Mouse (Mus musculus) hematopoietic stem cell, adult 5-6 weeks (primary cell): ENCODE data around the gene Atp8a1. TPM values are rescaled to one million over a fixed set of nuclear protein-coding genes. Genes with fewer than 3 reads are reported as not detected.

Experiments
- ATAC-seq, 2 experiments: fragments of 125-278 bp in 1 of 2; replicated peaks in 1 of 2; 2 replicates each; pipeline ENCODE4 v1.8.0; 2016 to 2017; ENCODE audit warnings: inconsistent platforms in 2 of 2, mild to moderate bottlenecking in 2 of 2, moderate number of reproducible peaks in 2 of 2, low read depth in 1 of 2, moderate TSS enrichment in 1 of 2; ENCODE audit not compliant: low FRiP score in 2 of 2, poor library complexity in 2 of 2, severe bottlenecking in 2 of 2, insufficient read depth in 1 of 2, low TSS enrichment in 1 of 2
- total RNA-seq: library from RNA; stranded (forward); fragments of 172-1452, 232-1000 nt; gene quantifications from 2 replicates; pipeline ENCODE4 v1.2.3, GENCODE M21; 2017

Atp8a1 gene
- total RNA-seq, 1 experiment from 2014 or later = 68.4 TPM

DNA sequence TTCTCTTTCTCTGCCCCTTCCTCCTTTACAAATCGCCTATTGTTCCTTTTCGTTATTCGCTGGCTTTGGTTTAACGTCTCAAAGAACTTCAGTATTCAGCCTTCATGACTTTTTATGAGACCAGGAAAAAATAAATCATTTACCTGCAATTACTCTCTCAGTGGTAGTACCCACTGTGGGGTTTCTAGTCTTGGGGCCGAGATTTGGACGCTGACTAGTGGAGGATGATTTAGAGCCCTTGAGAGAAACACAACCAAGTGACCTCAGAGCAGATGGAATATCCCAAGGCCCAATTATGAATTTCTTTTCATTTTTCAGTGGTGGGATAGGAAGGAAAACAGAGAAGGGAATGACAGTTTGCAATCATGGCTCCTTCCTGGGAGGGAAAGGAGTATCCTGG lies 114.1 kb downstream of the Atp8a1 start:
- ATAC-seq = no peak

- peak in 1 of 2 experiments; percentile 63; a peak in 1 of 4 replicates for ATAC-seq
Measured at GRCm38 (mm10) chr5:67727755-67728154, 119.5 kb downstream of the Atp8a1 start.

DNA sequence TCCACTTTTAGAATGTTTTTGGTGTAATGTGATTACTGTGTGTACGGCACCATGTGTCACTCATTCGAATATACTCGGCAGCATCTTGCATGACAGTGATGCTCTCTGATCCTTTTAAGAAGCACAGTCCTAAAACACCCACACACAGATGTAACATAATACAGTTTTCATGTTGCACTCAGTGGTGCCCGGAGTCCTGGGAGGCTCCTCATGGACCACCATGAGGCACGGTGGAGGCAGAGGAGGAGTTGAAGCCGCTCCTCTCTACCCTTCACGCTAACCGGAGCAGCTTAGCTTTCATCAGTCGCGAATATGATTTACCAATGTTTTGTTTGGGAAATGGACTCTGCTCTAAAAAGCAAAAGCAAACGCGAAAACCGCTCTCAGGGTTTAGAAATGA lies 120.4 kb downstream of the Atp8a1 start:
- ATAC-seq = no peak

DNA sequence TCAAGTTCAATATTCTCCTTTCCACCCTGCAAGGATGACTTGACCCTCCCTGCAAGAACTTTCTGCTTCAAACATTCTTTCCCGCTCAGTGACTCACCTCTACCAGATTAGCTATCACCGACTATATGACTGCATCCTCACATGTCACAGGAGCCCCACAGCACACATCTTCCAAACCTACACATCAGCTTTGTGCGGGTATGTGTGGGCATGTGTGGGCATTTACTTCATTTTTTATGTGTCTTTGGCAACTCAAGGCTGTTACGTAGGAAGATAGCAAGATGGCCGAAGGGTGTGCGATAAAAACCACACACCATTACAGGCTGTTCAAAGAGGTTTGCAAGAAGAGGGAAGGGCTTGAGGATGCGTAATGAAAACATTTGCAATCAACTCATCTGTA lies 145.6 kb downstream of the Atp8a1 start:
- ATAC-seq = no peak

DNA sequence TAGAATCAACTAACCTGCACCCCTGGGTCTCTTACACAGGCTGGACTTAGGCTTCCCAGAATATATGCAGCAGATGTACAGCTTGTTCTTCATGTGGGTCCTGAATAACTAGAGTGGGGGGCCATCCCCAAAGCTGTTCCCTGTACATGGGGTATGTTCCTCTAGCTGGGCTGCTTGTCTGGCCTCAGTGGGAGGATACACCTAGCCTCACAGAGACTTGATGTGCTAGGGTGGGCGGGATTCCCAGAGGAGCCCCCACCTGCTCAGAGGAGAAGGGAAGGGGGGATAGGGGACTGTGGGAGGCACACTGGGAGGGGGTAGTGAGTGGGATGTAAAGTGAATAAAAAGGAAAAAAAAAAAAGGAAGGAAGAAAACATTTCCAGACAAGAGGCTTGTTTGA lies 147.8 kb downstream of the Atp8a1 start:
- no peak for ATAC-seq

- ATAC-seq = no peak
Measured at GRCm38 (mm10) chr5:67698176-67698575, 149.1 kb downstream of the Atp8a1 start.

GRCm38 (mm10) chr5:67696741-67697596 lies 150.3 kb downstream of the Atp8a1 start:
- ATAC-seq = no peak

GRCm38 (mm10) chr5:67695055-67695710 lies 152.1 kb downstream of the Atp8a1 start:
- ATAC-seq = no peak

GRCm38 (mm10) chr5:67690336-67690735 lies 156.9 kb downstream of the Atp8a1 start:
- no peak for ATAC-seq

- ATAC-seq = no peak
Measured at GRCm38 (mm10) chr5:67688001-67688400, 159.2 kb downstream of the Atp8a1 start.

- no peak for ATAC-seq
Measured at GRCm38 (mm10) chr5:67685906-67686305, 161.3 kb downstream of the Atp8a1 start.

DNA sequence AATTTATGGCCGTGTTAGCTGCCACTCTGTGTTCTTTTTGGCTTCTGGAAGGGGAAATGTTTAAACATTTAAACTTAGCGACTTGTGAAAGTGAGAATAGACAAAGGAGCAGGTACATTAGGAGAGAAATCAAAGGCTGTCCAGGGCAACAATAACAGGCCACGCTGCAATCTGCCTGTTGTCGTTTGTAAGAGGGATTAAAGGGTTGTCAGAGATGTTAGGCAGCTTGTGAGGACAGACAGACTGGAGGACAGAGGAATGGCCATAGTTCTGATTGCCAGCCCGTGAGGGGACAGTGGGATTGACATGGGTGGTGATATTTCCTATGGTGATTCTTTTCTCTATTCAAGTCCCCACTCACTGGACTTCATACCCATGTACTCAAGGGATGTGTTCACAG lies 161.8 kb downstream of the Atp8a1 start:
- no peak for ATAC-seq

DNA sequence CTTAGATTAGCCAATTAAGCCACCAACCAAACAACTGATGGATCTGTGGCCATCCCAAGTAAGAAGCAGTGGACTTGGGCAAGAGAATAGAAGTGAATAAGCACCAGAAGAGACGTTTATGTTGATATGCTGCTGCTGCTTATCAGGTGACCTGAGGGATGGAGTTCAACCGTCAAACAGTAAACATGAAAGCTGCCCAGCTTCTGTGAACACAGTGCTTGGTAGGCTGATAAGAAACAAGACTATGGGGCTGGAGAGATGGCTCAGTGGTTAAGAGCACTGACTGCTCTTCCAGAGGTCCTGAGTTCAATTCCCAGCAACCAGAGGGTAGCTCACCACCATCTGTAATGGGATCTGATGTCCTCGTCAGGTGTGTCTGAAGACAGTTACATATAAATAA lies 168.4 kb downstream of the Atp8a1 start:
- no peak for ATAC-seq

DNA sequence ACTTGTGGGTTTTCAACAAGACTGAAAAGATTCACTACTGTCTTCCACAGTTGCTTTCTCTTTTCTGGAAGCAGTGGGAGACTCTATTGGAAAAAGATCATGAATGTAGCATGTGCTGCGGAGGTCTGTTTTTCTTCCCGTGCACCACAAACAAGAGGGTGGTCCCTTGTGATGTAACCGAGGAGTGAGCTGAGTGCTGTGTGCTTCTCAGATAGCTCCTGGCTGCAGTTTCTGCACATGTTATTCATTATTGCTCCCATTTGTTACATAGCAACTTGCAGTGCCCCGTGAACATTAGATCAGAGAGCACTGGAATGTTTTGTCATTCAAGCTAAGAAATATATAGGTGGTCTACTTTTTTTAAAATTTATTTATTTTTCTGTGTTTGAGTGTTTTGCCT lies 174.2 kb downstream of the Atp8a1 start:
- no peak for ATAC-seq

DNA sequence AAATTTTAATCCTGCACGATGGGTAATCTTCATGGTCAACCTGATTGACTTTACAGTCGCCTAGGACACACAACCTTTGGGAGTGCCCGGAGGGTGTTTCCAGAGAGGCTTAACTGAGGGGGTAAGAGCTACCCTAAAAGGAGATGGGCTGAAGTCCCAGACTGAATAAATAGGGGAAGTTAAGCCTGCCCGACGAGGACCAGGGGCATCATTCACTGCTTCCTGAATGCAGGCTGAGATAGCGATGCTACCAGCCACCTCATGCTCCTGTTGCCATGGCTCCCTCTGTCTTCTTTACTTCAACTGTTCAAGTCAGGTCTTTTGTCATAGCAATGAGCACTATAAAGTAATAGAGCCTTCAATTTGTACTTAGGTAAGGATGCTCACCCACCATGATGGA lies 177.1 kb downstream of the Atp8a1 start:
- peak; percentile 61 to 75 for ATAC-seq

GRCm38 (mm10) chr5:67669436-67669896 lies 177.8 kb downstream of the Atp8a1 start:
- ATAC-seq = peak; percentile 29 to 35; a peak in 3 of 4 replicates

GRCm38 (mm10) chr5:67662715-67663114 lies 184.5 kb downstream of the Atp8a1 start:
- no peak for ATAC-seq

DNA sequence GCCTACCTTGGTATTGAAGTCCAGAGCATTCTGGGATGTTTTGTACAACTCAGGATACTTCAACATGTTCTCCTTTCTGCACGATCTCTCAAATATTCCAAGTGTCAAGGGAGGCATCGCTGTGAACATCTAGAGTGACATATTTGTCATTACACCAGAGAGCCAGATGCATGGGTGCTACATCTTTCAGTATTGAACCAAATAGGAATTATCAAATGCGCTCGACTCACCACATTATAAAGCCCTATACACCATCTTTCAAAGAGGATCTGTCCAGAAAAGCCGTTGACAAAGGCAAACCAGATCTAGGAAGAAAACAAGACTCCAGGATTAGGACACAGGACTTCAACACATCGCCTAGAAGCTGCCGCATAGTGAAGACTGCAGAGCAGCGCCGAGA lies 187.4 kb downstream of the Atp8a1 start:
- no peak for ATAC-seq
